Mouse (Mus musculus) granulocyte monocyte progenitor cell, adult 5-6 weeks (primary cell): ENCODE results near the gene Tspan14. TPM values are rescaled to one million over a fixed set of nuclear protein-coding genes. Genes with fewer than 3 reads are reported as not detected.

Source experiments
- ATAC-seq: replicated peaks from 2 replicates; pipeline ENCODE4 v1.8.0; 2016; ENCODE audit warnings: mild to moderate bottlenecking, moderate TSS enrichment, inconsistent platforms; ENCODE audit not compliant: poor library complexity, severe bottlenecking
- total RNA-seq, 2 experiments: library from RNA; stranded (forward) in 1 of 2; stranded (reverse) in 1 of 2; fragments of 200-712, 200-1000 nt in 1 of 2; fragments of >200 nt in 1 of 2; fragmentation: Nextera tagmentation in 1 of 2; gene quantifications; 2 replicates each; pipeline ENCODE4 v1.2.3; 2014 to 2017

Tspan14 gene
- 44.0 and 48.2 TPM in 2 replicates for total RNA-seq (2014; fragmentation: Nextera tagmentation)
- total RNA-seq (2017), result 37.8 and 40.1 TPM in 2 replicates

DNA sequence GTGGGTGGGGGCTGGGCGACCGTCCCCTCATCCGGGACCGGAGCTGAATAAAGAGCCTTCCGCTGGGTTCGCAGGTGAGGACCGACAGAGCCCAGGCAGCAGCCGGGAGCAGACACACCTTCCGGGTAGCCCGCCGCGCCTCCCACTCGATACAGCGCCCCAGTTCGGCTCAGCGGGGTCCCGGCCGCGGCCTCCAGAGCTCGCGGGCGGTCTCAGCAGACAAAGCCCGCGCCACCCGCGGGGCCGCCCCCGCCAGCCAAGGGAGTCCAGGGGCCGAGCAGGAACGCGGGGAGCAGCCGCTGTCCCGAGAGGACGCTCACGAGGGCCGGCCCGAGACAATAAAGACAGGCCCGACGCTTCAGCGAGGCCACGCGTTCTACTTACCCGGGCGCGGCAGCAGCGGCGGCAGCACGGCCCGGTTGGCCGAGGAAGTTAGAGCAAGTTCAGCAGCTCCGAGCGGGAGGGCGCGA lies at the start of gene Tspan14:
Gene Tspan14 (minus strand): TSS at position 416 of the 470 bp plus-strand sequence.
- no peak for ATAC-seq

DNA sequence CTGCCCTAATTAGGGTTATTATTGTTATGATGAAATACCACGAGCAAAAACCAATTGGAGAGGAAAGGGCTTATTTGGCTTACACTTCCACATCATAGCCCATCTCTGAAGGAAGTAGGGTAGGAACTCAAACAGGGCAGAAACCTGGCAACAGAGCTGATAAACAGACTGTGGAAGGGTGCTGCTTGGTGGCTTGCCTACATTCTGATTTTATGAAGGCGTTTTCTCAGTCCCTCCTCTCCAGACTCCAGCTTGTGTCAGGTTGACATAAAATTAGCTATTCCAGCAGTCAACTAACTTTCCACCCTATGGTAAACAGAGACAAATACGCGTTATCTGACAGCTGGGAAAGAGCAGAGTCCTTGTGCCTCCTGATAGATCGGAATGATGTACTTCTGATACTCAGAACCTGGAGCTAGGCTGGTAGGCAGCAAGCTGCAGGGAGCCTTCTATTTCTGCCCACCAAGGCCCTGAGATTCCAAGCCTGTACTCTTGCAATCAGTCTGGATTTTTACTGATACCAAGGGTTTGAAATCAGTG lies 48.2 kb upstream of the Tspan14 start:
- no peak for ATAC-seq

DNA sequence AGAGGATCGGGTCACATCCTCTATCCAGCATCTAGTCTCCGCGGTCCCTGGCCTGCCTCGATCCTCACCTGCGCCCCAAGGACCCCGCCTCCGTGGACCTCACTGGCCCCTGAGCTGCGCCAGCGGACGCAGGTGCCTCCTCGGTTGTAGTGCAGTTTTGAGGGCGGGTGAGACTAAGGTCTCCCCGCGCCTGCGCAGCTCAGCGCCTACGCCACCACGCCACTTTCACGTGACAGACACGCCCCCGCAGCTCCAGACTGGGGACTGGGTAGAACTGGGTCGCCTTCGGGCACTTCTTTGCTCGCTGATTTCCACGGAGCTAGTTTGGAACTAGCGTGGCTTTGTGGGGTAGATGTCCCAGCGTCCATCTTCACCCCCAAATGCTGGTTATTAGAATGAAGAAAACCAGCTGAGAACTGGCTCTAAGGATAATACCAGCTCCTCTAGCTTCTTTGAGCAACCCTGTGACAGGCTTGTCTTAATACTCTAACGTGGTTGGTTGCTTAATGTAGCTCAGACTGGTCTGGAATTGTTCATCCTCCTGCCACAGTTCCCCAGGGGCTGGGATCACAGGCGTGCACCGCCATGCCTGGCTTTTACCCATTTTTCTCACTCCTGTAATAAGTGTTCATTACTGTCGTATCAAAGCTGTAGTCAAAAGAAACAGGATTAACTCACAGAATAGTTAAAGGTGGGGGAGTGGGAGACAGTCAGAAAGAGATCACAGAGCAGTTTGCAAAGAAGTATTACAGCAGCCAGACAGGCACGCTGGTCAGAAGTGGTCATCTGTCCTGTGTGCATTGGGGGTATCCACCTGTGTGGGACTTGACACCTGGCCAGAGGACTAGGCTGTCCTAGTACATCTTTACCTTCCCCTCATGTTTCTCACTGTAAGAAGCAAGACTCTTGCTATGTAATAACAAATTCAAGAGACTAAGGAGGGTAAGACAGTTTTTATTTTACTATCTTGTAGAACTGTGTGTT lies 47.3 kb upstream of the Tspan14 start, which contains the start of gene Fam213a:
Gene Fam213a (minus strand): TSS at position 159 of the 984 bp plus-strand sequence.
- ATAC-seq, result peak; percentile 86

DNA sequence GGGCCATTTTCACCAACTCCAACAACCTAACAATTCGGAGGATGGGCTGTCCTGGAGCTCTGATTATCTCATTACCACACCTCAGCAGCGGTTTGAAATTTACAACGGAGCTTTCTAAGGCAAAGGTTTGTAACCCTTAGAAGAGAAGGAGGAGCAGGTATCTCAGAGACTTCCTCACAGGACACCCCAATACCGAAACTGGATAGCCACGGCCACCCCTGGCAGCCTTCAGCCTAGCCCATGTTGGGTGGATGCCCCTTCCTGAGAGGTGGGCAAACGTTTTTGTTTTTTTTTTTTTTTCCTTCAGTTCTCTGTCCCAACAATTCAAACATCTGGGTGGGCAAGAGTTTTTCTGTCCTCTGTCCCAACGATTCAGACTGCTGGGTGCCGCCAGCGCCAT lies 46.5 kb upstream of the Tspan14 start:
- ATAC-seq, result no peak

DNA sequence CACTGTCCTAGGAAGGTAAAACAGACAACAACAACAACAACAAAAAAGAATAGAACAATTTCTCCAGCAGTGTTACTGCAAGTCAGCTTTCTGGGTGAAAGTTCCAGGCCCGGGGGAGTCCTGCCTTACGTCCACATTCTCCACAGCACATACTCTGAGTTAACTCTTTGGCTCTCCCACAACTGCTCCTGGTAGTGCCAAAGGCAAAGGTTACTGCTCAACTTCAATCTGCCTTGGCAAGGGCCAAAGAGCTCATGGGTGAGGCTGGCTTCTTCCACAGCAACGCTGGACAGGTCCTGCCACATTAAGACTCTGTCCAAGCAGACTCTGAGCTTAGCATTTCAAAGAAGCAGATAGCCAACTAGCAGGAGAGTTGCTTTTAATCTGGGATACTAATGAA lies 45.3 kb upstream of the Tspan14 start:
- ATAC-seq, result no peak

DNA sequence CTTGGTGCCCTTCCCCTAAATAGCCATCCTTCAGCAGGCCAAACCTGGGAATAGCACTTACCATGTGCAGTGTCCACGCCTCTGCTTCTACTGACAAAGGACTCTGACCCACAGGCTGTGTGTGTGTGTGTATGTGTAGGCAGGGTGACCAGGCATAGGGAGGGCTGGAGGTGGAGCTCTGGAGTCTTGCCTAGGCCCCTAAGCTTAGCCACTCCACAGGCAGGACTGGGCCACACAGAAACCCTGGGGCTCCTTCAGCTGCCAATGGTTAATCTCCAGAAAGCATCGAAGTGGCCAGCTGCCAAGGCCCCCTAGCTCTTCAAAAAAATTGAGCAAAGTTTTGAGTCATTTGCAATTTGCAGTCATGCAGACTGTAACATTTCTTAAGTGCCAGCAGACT lies 41.5 kb upstream of the Tspan14 start:
- no peak for ATAC-seq

DNA sequence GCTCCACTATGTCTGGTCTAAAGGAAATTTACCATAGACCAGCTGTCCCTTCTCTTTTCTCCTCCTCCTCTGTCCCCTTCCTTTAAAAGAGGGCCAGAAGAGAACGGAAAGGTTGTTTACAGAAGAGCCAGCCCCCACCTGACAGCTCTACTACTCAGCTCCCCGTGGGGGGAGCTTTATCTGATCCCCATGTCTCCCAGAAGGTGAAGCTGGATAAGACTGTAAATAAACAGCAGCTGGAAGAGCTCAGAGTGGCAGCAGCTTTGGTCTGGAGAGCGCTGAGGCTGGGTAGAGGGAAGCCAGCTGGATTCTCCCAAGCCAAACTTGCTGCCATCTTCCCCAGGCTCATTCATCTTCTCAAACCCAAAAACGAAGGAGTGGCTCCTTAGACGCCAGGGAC lies 41.0 kb upstream of the Tspan14 start:
- ATAC-seq, result no peak

DNA sequence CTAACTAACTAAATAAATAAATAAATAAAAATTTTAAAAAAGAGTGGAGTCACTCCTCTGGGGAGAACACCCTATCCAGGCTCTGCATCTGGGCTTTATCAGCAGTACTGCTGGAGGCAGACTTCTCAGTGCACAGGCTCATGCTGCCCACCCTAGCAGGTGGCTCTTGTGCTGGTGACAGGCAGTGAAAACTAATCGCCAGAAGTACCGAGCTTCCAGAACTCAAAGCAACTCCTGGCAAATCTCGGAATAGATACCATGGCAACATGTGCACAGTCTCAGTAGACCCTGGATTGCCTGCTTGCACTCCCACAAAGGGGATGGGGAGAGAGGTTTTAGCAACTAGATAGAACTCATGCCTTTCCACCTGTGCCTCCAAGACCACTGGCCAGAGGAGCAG lies 40.3 kb upstream of the Tspan14 start:
- ATAC-seq, result no peak

DNA sequence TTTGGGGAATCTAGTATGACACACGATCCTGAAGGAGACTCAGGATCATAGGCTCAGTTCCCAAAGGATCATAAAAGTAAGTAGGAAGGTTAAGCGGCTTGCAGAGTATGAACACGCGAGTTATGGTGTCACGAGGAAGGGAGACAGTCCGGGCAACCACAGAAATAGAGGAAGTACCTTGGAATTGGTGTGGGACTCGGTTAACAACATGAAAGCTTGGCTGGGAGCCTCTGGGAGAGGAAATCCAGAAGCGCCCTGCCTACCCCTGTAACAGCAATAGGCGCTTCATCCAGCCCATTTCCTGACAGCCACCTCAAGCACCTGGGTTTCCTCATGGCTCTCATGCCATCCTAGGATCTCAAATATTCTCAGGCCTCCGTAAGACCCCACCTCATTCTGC lies 39.7 kb upstream of the Tspan14 start:
- ATAC-seq, result peak; percentile 76

- no peak for ATAC-seq
These were observed 39.1 kb upstream of the Tspan14 start for GRCm38 (mm10) chr14:41005716-41006115.

DNA sequence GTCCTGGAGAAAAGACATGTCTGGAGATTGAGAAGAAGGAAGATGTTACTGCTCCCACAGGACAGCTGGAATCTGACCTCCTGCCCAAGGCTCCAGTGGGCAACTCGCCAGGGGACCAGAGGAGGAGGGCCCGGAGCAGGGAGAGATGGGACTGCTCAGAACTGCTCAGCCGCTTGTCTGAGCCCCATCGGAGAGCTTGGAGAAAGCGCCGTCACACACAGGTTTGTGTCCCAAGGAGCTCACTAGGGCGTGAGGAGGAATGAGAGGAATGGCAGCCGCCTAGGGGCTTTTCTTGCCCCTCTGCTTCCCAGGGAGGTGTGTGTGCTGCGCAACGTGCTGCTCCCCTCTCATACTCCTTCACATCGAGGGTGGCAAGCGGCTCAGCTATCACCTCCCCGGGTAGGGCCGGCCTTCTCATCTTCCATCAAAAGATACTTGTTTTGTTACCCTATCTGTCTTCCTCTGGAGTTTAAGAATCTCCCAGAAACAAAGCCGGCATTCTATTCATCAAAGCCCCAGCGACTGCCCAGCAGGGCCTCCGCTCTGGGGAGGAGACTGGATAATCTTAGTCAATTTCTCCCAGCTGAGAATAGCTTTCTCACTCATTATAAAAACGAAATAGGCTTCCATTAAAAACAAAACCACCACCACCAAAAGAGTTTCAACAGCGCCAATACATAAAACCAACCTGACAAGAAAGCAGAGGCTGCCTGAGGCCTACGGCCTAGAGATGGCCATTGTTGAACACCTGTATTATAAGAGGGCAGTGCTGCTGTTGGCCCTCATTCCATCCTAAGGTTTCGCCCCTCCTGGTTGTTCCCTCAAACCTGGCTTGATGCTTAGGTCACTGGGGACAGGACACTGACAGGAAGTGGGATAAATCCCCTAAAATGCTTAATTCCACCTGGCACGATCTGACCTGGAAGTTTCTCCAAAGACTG lies 37.9 kb upstream of the Tspan14 start:
- ATAC-seq, result no peak

GRCm38 (mm10) chr14:41001576-41001975 lies 35.0 kb upstream of the Tspan14 start:
- no peak for ATAC-seq

- no peak for ATAC-seq
These were observed 34.2 kb upstream of the Tspan14 start for GRCm38 (mm10) chr14:41000801-41001200.

DNA sequence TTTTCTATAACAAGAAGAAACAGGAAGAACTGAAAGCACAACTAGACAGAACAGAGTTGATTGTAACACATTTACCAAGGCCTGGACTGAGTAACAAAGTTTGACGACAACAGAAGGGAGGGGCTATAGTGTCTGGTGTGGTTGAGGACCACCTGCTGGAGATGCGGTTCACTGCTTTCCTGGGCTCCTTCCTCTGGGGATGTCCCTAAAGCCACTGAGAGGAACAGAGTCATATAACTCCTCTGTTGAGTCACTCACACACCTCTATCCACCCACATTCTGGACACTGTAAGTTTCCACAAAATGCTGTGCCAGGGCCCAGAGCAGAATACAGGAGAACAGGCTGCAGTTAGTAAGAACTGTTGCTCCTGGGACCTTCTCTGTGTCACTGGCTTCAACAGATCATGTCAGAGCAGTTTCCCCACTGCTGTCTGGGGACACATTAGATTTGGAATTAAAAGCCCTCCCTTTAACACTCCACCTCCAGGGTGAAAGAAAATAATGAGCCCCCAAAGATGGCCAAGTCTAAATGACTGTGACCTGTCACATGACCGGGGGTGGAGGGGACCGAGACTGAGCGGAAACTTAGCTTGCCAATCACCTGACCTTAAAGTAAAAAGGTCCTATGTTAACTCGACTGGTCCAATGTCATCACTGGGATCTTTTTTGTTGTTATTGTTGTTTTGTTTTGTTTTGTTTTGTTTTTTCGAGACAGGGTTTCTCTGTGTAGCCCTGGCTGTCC lies 33.5 kb upstream of the Tspan14 start:
- peak; percentile 79 for ATAC-seq

DNA sequence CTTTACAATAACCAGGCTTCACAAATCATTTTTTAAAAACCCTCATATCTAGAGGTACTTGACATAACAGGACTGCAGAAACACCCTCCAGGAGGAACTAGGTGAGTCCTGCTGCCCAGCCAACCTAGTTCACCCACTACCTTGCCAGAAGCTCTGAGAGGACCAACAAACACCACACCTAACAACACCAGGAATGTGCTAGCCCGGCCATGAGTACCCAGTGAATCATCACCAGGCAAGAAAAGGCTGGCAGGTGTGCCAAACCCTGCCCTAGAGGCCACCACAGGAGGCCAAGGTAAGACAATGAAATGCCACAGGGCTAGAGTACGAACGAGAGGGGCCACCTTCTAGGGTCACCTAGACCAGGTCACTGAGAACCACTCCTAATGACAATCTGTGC lies 29.6 kb upstream of the Tspan14 start:
- ATAC-seq, result no peak

- no peak for ATAC-seq
These were observed 25.9 kb upstream of the Tspan14 start for GRCm38 (mm10) chr14:40992464-40992863.

- ATAC-seq, result no peak
These were observed 22.2 kb upstream of the Tspan14 start for GRCm38 (mm10) chr14:40988780-40989179.

- ATAC-seq, result no peak
These were observed 20.6 kb upstream of the Tspan14 start for GRCm38 (mm10) chr14:40987184-40987583.

DNA sequence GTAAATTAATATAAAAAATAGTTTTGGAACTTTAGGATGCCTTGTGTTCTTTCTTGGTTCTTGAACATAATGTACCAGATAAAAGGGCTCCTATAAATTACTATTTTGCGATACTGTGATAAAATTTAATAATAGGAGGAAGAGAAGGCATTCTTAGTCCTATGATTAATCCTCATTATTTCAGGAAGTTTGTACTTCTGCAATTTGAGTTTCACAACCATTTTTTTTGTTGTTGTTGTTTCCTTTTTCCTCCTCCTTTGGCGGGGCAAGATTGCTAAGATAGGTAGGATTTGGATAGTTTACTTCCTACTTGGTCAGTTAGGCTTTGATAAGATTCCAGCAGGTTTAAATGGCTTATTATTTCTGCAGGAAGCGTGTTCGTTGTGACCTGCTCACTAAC lies 19.0 kb upstream of the Tspan14 start:
- peak; percentile 66 for ATAC-seq

- no peak for ATAC-seq
These were observed 13.1 kb upstream of the Tspan14 start for GRCm38 (mm10) chr14:40979723-40980122.
